Mouse (Mus musculus): ENCODE results near the gene Klf13. TPM values are rescaled to one million over a fixed set of nuclear protein-coding genes. Genes with fewer than 3 reads are reported as not detected.
A peak's percentile ranks its signal among the peaks of the same experiment; 100 is the strongest.

Gene Klf13
- polyA plus RNA-seq, 1 experiment from 2014 or later, result 22.1 TPM

- peaks cover 56% of the 10 kb centered on the region for H3K4me1 ChIP-seq
- no peak overlapping the region for H3K4me3 ChIP-seq
- peak overlapping the region; percentile 69 for H3K27ac ChIP-seq (replicated peaks)
- H3K27me3 ChIP-seq (replicated peaks; ENCODE audit: low read depth, poor library complexity, severe bottlenecking), result no peaks in the 10 kb centered on the region
- no peak for DNase-seq (ENCODE audit: low spot score)
- WGBS, result 86% methylated on average over 5 of the region's 5 CpGs
- no peaks in the 10 kb centered on the region for H3K36me3 ChIP-seq (replicated peaks)
- H3K9me3 ChIP-seq, result no peaks in the 10 kb centered on the region
Observed at GRCm38 (mm10) chr7:63907778-63908495, 30.8 kb downstream of the Klf13 start.

GRCm38 (mm10) chr7:63905642-63906041 lies 33.1 kb downstream of the Klf13 start:
- no peak for DNase-seq (ENCODE audit: low spot score)
- no peak overlapping the region for H3K27ac ChIP-seq (replicated peaks)
- H3K4me1 ChIP-seq, result peaks cover 48% of the 10 kb centered on the region
- H3K9me3 ChIP-seq, result no peaks in the 10 kb centered on the region
- WGBS, result 78% methylated on average over 5 of the region's 5 CpGs
- no peaks in the 10 kb centered on the region for H3K36me3 ChIP-seq (replicated peaks)
- H3K4me3 ChIP-seq, result no peak overlapping the region
- H3K27me3 ChIP-seq (replicated peaks; ENCODE audit: low read depth, poor library complexity, severe bottlenecking), result no peaks in the 10 kb centered on the region

GRCm38 (mm10) chr7:63905190-63905589 lies 33.5 kb downstream of the Klf13 start:
- no peak overlapping the region for H3K27ac ChIP-seq (replicated peaks)

GRCm38 (mm10) chr7:63903635-63904380 lies 34.9 kb downstream of the Klf13 start:
- no peak overlapping the region for H3K27ac ChIP-seq (replicated peaks)
- peaks cover 37% of the 10 kb centered on the region for H3K4me1 ChIP-seq
- H3K27me3 ChIP-seq (replicated peaks; ENCODE audit: low read depth, poor library complexity, severe bottlenecking), result no peaks in the 10 kb centered on the region
- no peaks in the 10 kb centered on the region for H3K9me3 ChIP-seq
- H3K36me3 ChIP-seq (replicated peaks), result no peaks in the 10 kb centered on the region
- WGBS, result 69% methylated on average over 9 of the region's 9 CpGs
- no peak for DNase-seq (ENCODE audit: low spot score)
- H3K4me3 ChIP-seq, result no peak overlapping the region

More at GRCm38 (mm10) chr7:63905190-63905589, 33.5 kb downstream of the Klf13 start:
- Histone ChIP-seq H3K4me1 (peaks cover 45% of the 10 kb centered on the region), H3K9me3 (no peaks in the 10 kb centered on the region), H3K36me3 (replicated peaks) (no peaks in the 10 kb centered on the region), H3K4me3 (no peak overlapping the region), H3K27me3 (replicated peaks; ENCODE audit: low read depth, poor library complexity, severe bottlenecking) (no peaks in the 10 kb centered on the region)
- WGBS, result 88% methylated on average over 2 of the region's 2 CpGs
- no peak for DNase-seq (ENCODE audit: low spot score)

- Histone ChIP-seq H3K27me3 (replicated peaks; ENCODE audit: low read depth, poor library complexity, severe bottlenecking) (no peaks in the 10 kb centered on the region), H3K36me3 (replicated peaks) (no peaks in the 10 kb centered on the region), H3K27ac (replicated peaks) (peak overlapping the region; percentile 48; the same call in 1 of the 2 replicates), H3K9me3 (no peaks in the 10 kb centered on the region), H3K4me3 (no peak overlapping the region), H3K4me1 (peaks cover 31% of the 10 kb centered on the region)
- DNase-seq (ENCODE audit: low spot score), result no peak
- WGBS, result 48% methylated on average over 3 of the region's 3 CpGs
Observed at GRCm38 (mm10) chr7:63902604-63903210, 36.0 kb downstream of the Klf13 start.

- Histone ChIP-seq H3K9me3 (no peaks in the 10 kb centered on the region), H3K36me3 (replicated peaks) (no peaks in the 10 kb centered on the region), H3K4me3 (no peak overlapping the region), H3K27me3 (replicated peaks; ENCODE audit: low read depth, poor library complexity, severe bottlenecking) (no peaks in the 10 kb centered on the region), H3K27ac (replicated peaks) (no peak overlapping the region), H3K4me1 (peaks cover 38% of the 10 kb centered on the region)
- DNase-seq (ENCODE audit: low spot score), result no peak
- 70% methylated on average over 3 of the region's 3 CpGs for WGBS
Observed at GRCm38 (mm10) chr7:63901942-63902341, 36.8 kb downstream of the Klf13 start.

- Histone ChIP-seq H3K4me1 (peaks cover 44% of the 10 kb centered on the region), H3K27me3 (replicated peaks; ENCODE audit: low read depth, poor library complexity, severe bottlenecking) (no peaks in the 10 kb centered on the region), H3K9me3 (no peaks in the 10 kb centered on the region), H3K27ac (replicated peaks) (peak overlapping the region; percentile 19; the same call in 1 of the 2 replicates), H3K4me3 (no peak overlapping the region), H3K36me3 (replicated peaks) (no peaks in the 10 kb centered on the region)
- DNase-seq (ENCODE audit: low spot score), result no peak
- WGBS, result 66% methylated on average over 11 of the region's 11 CpGs
Observed at GRCm38 (mm10) chr7:63901346-63901745, 37.4 kb downstream of the Klf13 start.

GRCm38 (mm10) chr7:63900411-63900810 lies 38.3 kb downstream of the Klf13 start:
- no peaks in the 10 kb centered on the region for H3K9me3 ChIP-seq
- H3K4me3 ChIP-seq, result no peak overlapping the region
- 96% methylated on average over 2 of the region's 2 CpGs for WGBS

GRCm38 (mm10) chr7:63899925-63900324 lies 38.8 kb downstream of the Klf13 start:
- Histone ChIP-seq H3K4me1 (peaks cover 47% of the 10 kb centered on the region), H3K36me3 (replicated peaks) (no peaks in the 10 kb centered on the region), H3K9me3 (no peaks in the 10 kb centered on the region), H3K4me3 (no peak overlapping the region), H3K27ac (replicated peaks) (no peak overlapping the region), H3K27me3 (replicated peaks; ENCODE audit: low read depth, poor library complexity, severe bottlenecking) (no peaks in the 10 kb centered on the region)
- 89% methylated on average over 8 of the region's 8 CpGs for WGBS
- DNase-seq (ENCODE audit: low spot score), result no peak

More at GRCm38 (mm10) chr7:63900411-63900810, 38.3 kb downstream of the Klf13 start:
- Histone ChIP-seq H3K27ac (replicated peaks) (no peak overlapping the region), H3K36me3 (replicated peaks) (no peaks in the 10 kb centered on the region), H3K27me3 (replicated peaks; ENCODE audit: low read depth, poor library complexity, severe bottlenecking) (no peaks in the 10 kb centered on the region), H3K4me1 (peaks cover 47% of the 10 kb centered on the region)
- no peak for DNase-seq (ENCODE audit: low spot score)

GRCm38 (mm10) chr7:63898201-63898600 lies 40.5 kb downstream of the Klf13 start:
- no peaks in the 10 kb centered on the region for H3K9me3 ChIP-seq
- DNase-seq (ENCODE audit: low spot score), result no peak
- H3K27ac ChIP-seq (replicated peaks), result no peak overlapping the region
- H3K4me1 ChIP-seq, result peaks cover 39% of the 10 kb centered on the region
- H3K36me3 ChIP-seq (replicated peaks), result no peaks in the 10 kb centered on the region
- H3K4me3 ChIP-seq, result no peak overlapping the region
- no peaks in the 10 kb centered on the region for H3K27me3 ChIP-seq (replicated peaks; ENCODE audit: low read depth, poor library complexity, severe bottlenecking)
- 88% methylated on average over 6 of the region's 6 CpGs for WGBS

GRCm38 (mm10) chr7:63897655-63898054 lies 41.1 kb downstream of the Klf13 start:
- WGBS, result 53% methylated on average over 3 of the region's 3 CpGs
- no peak for DNase-seq (ENCODE audit: low spot score)
- H3K4me3 ChIP-seq, result no peak overlapping the region; the same call in 1 of the 2 replicates
- H3K9me3 ChIP-seq, result no peaks in the 10 kb centered on the region
- peaks cover 35% of the 10 kb centered on the region for H3K4me1 ChIP-seq
- no peaks in the 10 kb centered on the region for H3K27me3 ChIP-seq (replicated peaks; ENCODE audit: low read depth, poor library complexity, severe bottlenecking)
- no peaks in the 10 kb centered on the region for H3K36me3 ChIP-seq (replicated peaks)
- 0 out of 2 replicates have a peak overlapping the region, but pooled peaks have one; percentile 78 for H3K27ac ChIP-seq (replicated peaks)

- Histone ChIP-seq H3K27ac (replicated peaks) (peak overlapping the region; percentile 78), H3K4me3 (peak overlapping the region; percentile 57), H3K4me1 (peaks cover 31% of the 10 kb centered on the region), H3K27me3 (replicated peaks; ENCODE audit: low read depth, poor library complexity, severe bottlenecking) (no peaks in the 10 kb centered on the region), H3K9me3 (no peaks in the 10 kb centered on the region), H3K36me3 (replicated peaks) (no peaks in the 10 kb centered on the region)
- peak; percentile 83 for DNase-seq (ENCODE audit: low spot score)
- WGBS, result 1% methylated on average over 22 of the region's 22 CpGs
Observed at GRCm38 (mm10) chr7:63896968-63897468, 41.7 kb downstream of the Klf13 start.
